8 mouse cellular contexts compared by ENCODE assay signal in the genomic region with DNA sequence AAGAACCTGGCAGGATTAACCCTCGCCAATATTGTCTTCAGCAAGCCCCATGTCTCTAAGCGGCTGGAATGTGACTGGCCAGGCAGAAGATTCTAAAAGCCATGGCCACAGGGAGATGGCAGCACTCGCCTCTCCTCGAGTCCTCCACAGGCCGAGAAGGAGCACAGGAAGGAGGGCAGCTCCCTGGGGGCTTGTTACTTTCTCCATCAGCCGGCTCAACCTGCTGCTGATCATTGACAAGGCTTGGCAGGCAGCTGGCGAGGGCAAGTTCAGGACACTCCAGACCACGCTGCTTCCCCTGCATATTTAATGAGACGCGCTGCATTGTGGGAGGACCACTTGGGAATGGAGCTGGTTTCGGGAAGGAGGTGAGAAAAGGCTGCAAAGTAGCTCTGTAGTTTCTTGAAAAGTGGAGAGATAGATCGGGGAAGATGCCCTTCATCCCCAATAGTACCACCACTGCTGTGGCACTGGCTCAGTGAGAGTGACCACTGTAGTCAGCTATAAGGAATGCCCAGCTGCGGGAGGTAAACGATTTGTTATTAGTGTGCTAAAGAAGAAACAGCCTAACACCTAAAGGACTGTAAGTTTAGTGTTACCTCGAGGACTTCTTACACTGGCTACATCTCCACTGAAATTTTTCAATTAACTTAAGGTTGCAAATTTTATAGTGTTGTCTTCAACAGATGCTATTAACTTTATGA.
DNase-seq lines count a peak whose midpoint lies in the region; ATAC-seq and TF ChIP-seq lines count a peak whose summit lies in the region.

No protein-coding gene starts in this region.

- TF ChIP-seq CTCF in forebrain, postnatal 0 days (IDR thresholded peaks at IDR 0.05; ENCODE audit: low read depth), result peak; percentile 28; the same call in 1 of the 2 replicates
- peak; percentile 15; the same call in 1 of the 2 replicates for TF ChIP-seq CTCF in liver, postnatal 0 days (IDR thresholded peaks at IDR 0.05; ENCODE audit: low read depth)

- WGBS in forebrain, postnatal 0 days, result 16% methylated on average over 15 of the region's 15 CpGs
- WGBS in liver, postnatal 0 days (ENCODE audit: insufficient replicate concordance), result 31% methylated on average over 15 of the region's 15 CpGs

- no peak for TF ChIP-seq EP300 in liver, postnatal 0 days (IDR thresholded peaks at IDR 0.05; ENCODE audit: low read depth)

- ATAC-seq in forebrain, postnatal 0 days, result peak; percentile 69
- ATAC-seq in liver, postnatal 0 days, result no peak
- ATAC-seq in megakaryocyte, adult 5-6 weeks (ENCODE audit: poor library complexity, severe bottlenecking), result no peak

- H3K36me3 ChIP-seq in forebrain, postnatal 0 days (ENCODE audit: insufficient read depth), result no peaks in the 10 kb centered on the region
- H3K36me3 ChIP-seq in liver, postnatal 0 days (replicated peaks; ENCODE audit: insufficient read depth, low read length), result no peaks in the 10 kb centered on the region

- H3K27ac ChIP-seq in forebrain, postnatal 0 days (ENCODE audit: low read depth, low read length), result no peak overlapping the region
- no peak overlapping the region for H3K27ac ChIP-seq in liver, postnatal 0 days (ENCODE audit: low read depth)

- H3K9me3 ChIP-seq in forebrain, postnatal 0 days (ENCODE audit: low read length), result no peaks in the 10 kb centered on the region
- H3K9me3 ChIP-seq in liver, postnatal 0 days (ENCODE audit: low read length), result no peaks in the 10 kb centered on the region

- peaks cover 13% of the 10 kb centered on the region for H3K4me1 ChIP-seq in forebrain, postnatal 0 days (ENCODE audit: insufficient read depth)
- H3K4me1 ChIP-seq in liver, postnatal 0 days (ENCODE audit: insufficient read depth), result no peaks in the 10 kb centered on the region

- peak overlapping the region; percentile 21 for H3K4me3 ChIP-seq in forebrain, postnatal 0 days (ENCODE audit: low read depth, low read length)
- no peak overlapping the region for H3K4me3 ChIP-seq in liver, postnatal 0 days (ENCODE audit: low read depth, low read length)

- H3K4me2 ChIP-seq in forebrain, postnatal 0 days (ENCODE audit: low read depth), result peak overlapping the region; percentile 54
- H3K4me2 ChIP-seq in liver, postnatal 0 days (ENCODE audit: low read depth, low read length), result peak overlapping the region; percentile 50

- intact Hi-C loops in heart, postnatal 25 days (cut with DNase I), result loop anchor here (5.0 kb wide), 3 partner anchors 56 to 301 kb away; no protein-coding TSS in a partner anchor

- H3K9ac ChIP-seq in forebrain, postnatal 0 days, result no peak overlapping the region
- H3K9ac ChIP-seq in liver, postnatal 0 days (replicated peaks), result no peak overlapping the region; the same call in 1 of the 2 replicates

- H3K27me3 ChIP-seq in forebrain, postnatal 0 days (ENCODE audit: insufficient read depth, low read length), result no peaks in the 10 kb centered on the region
- no peaks in the 10 kb centered on the region for H3K27me3 ChIP-seq in liver, postnatal 0 days (ENCODE audit: insufficient read depth, low read length)

- peak; percentile 33 for DNase-seq in urinary bladder, postnatal 14 days (ENCODE audit: low spot score)
- DNase-seq in urinary bladder, adult 2 months (ENCODE audit: low spot score), result no peak
- peak; percentile 37 for DNase-seq in forebrain, postnatal 0 days
- DNase-seq in heart, postnatal 25 days (ENCODE audit: low spot score), result peak; percentile 28
- peak; percentile 75 to 83 for DNase-seq in kidney, postnatal 4 days
- DNase-seq in liver, postnatal 0 days, result peak; percentile 21
- peak; percentile 41 for DNase-seq in ovary, postnatal 36 days (ENCODE audit: low spot score)
